Mouse (Mus musculus) leukemia stem cell, adult 10-12 weeks (primary cell): ENCODE results near the gene Eps8l2. TPM values are rescaled to one million over a fixed set of nuclear protein-coding genes. Genes with fewer than 3 reads are reported as not detected.

ENCODE experiments used
- polyA plus RNA-seq: library from polyadenylated mRNA; stranded (reverse); fragments of >175 nt; gene quantifications from 2 replicates; pipeline ENCODE4 v1.2.3, GENCODE M21; 2012; ENCODE audit warnings: low replicate concordance

Eps8l2 gene
- 0.36 TPM in 1 of 2 replicates, not detected in the other for polyA plus RNA-seq

DNA sequence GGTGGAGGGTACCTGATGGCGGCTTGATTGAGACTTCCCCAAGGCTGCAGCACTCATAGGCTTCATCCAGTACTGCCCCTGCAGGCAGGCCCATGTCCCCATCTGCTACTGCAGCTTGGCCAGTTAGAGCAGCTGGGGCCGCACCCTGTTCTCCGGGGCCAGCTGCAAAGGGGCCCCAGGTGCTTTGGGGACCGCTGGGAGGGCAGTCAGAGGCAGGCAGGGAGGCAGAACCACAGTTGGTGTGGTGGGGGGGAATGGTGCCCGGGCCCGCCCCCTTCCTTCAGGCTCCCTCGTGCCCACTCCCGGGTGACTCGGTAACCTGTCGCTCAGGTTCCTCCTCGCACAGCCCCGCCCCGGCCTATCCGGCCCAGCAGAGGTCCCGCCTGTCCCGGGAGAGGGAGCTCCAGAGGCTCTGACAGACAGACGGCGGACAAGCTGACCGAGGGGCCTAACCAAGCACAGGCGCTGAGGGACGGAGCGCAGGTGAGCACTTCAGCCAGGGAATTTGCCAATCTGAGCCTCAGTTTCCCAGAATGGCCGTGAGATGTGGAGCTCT, at the start of gene Eps8l2:
Gene Eps8l2 (plus strand): TSS at position 305 of the 556 bp plus-strand sequence.

DNA sequence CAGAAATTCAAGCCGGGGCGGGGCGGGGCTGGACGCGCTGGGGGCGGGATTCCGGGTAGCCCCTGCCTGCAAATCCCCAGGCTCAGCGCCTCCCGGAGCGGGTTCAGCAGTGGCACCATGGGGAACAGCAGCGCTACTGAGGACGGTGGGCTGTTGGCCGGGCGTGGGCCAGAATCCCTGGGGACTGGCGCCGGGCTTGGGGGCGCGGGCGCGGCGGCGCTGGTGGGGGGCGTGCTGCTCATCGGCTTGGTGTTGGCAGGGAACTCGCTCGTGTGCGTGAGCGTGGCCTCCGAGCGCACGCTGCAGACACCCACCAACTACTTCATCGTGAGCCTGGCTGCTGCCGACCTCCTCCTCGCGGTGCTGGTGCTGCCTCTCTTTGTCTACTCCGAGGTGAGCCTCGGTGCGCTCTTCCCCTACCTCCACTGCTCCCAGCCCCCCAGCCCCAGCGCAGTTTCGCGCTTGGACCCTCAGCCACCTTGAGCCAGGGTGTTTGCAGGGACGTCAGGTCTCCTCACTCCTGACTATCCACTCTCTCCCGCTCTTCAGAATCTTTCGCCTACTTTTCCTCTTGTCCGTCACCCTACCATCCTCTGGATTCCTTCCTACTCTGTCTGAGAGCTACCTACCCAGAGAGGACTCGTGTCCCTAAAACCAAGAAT, 46.6 kb upstream of the Eps8l2 start, which contains the start of gene Drd4:
Gene Drd4 (plus strand): TSS at position 86 of the 662 bp plus-strand sequence.

DNA sequence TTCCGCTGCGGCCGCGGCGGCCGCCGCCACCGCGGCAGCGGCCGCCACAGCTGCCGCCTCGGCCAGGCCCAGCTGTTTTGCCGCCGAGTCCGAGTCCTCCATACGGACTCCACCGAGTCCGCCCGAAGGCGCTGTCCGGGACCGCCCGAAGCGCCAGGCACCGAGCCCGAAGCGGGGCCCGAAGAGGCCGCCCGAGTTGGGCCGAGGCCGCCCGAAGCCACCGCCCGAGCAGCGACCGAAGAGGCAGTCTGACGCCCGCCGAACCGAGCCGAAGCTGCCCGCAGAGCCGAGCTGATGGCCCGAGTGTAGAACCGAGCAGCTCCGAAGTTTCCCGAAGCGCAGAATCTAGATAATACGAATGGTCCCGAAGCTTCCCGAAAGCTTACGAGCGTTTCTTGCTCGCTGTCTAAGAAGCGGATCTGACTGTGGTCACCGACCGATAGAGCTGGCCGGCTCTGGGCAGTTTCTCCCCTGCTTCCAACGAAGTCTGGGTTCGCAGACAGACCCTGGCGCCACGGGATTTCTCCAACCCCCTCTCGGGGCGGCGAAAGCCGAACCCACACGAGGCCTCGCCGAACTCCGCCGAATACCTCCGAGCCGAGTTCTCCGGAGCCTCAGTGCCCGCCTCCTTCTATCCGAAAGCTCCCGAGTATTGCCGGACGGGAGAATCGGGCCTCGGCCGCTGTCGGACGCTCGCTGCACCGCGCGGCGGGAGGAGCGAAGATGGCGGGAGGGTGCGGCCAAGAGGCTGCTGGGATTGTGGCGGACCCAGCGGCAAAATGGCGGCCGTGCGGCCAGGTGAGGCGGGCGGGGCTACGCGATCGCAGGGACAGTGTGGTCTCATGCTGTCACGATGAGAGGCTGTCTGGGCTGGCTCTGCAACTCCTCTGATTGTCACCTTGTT, 11.0 kb upstream of the Eps8l2 start, which contains the start of the genes Deaf1 and Tmem80:
Gene Deaf1 (minus strand): TSS at position 222 of the 904 bp plus-strand sequence.
Gene Tmem80 (plus strand): TSS at position 271 of the 904 bp plus-strand sequence.

DNA sequence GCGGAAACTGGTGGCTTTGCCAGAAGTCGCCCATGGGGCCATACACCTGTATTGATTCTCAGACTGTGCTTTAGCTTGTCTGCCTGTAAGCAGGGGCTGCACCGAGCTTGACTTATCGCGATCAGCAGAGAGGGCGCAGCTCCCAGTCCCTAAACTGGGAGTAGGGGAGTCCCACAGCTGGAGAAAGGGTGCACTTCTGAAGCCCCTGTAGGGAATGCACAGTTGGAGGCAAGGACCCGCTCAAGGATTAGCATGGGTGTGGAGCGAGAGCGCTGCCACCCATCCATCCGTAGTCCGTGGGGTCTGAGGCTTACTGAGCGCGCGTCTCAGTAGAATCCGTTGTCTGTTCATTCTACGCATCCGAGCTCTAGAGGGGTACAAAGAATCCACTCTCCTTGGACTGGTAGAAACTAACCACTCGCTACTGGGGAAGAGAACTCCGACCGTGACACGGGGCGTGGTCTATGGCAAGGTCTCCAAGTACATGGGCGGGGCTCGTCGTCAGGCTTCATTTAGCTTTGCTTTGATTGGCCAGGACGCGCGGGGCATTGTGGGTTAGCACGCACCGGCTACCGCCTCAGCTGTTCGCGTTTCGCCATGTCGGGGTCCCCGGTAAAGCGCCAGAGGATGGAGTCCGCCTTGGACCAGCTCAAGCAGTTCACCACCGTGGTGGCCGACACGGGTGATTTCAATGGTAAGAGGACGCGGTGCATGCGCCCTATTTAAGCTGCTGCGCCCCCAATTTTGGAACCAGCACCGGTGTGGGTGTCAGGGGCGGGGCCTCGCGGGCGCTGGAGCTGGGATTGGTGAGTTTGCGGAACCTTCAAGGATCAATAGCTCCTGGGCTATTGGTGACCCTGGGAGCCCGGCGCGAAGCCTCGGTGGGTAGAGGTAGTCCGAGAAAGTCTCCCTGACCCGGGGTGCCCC, 53.2 kb downstream of the Eps8l2 start, which contains the start of gene Taldo1:
Gene Taldo1 (plus strand): TSS at position 575 of the 927 bp plus-strand sequence.

Other genes starting within 250 kb of the Eps8l2 start
- gene Sigirr, start 238.3 kb upstream of the Eps8l2 start, polyA plus RNA-seq: 10.6 and 20.3 TPM in 2 replicates
- gene Ano9, start 221.1 kb upstream of the Eps8l2 start, polyA plus RNA-seq: 0.30 TPM in 1 of 2 replicates, not detected in the other
- 172 and 234 TPM in 2 replicates for gene Ptdss2, start 216.5 kb upstream of the Eps8l2 start, polyA plus RNA-seq
- gene Rnh1, start 166.0 kb upstream of the Eps8l2 start, polyA plus RNA-seq: 4.4 and 23.6 TPM in 2 replicates
- gene Hras, start 144.9 kb upstream of the Eps8l2 start, polyA plus RNA-seq: 58.5 and 63.6 TPM in 2 replicates
- 9.6 and 9.7 TPM in 2 replicates for gene Lrrc56, start 144.7 kb upstream of the Eps8l2 start, polyA plus RNA-seq
- gene Lmntd2, start 124.8 kb upstream of the Eps8l2 start, polyA plus RNA-seq: 0.97 and 1.5 TPM in 2 replicates
- gene Rassf7, start 123.0 kb upstream of the Eps8l2 start, polyA plus RNA-seq: 8.4 and 16.5 TPM in 2 replicates
- gene Phrf1, start 110.1 kb upstream of the Eps8l2 start, polyA plus RNA-seq: 105 and 162 TPM in 2 replicates
- gene Irf7, start 72.4 kb upstream of the Eps8l2 start, polyA plus RNA-seq: 194 and 421 TPM in 2 replicates
- 0.24 TPM in 1 of 2 replicates, not detected in the other for gene Cdhr5, start 62.1 kb upstream of the Eps8l2 start, polyA plus RNA-seq
- gene Sct, start 59.7 kb upstream of the Eps8l2 start, polyA plus RNA-seq: not detected in 2 replicates
- gene Drd4, start 46.9 kb upstream of the Eps8l2 start, polyA plus RNA-seq: 0.06 TPM in 1 of 2 replicates, not detected in the other
- gene Deaf1, start 11.2 kb upstream of the Eps8l2 start, polyA plus RNA-seq: 29.1 and 106 TPM in 2 replicates
- 17.9 and 21.6 TPM in 2 replicates for gene Tmem80, start 11.1 kb upstream of the Eps8l2 start, polyA plus RNA-seq
- gene Taldo1, start 53.3 kb downstream of the Eps8l2 start, polyA plus RNA-seq: 29.0 and 438 TPM in 2 replicates
- 2.8 and 7.8 TPM in 2 replicates for gene Gatd1, start 75.3 kb downstream of the Eps8l2 start, polyA plus RNA-seq
- not detected in 2 replicates for gene Cend1, start 90.6 kb downstream of the Eps8l2 start, polyA plus RNA-seq
- gene Slc25a22, start 99.0 kb downstream of the Eps8l2 start, polyA plus RNA-seq: 134 and 136 TPM in 2 replicates
- 42.8 and 151 TPM in 2 replicates for gene Pidd1, start 105.1 kb downstream of the Eps8l2 start, polyA plus RNA-seq
- gene Rplp2, start 108.5 kb downstream of the Eps8l2 start, polyA plus RNA-seq: 3,626 and 4,022 TPM in 2 replicates
- 71.6 and 106 TPM in 2 replicates for gene Pnpla2, start 116.3 kb downstream of the Eps8l2 start, polyA plus RNA-seq
- gene Cracr2b, start 122.2 kb downstream of the Eps8l2 start, polyA plus RNA-seq: 3.5 and 4.4 TPM in 2 replicates
- gene Cd151, start 128.5 kb downstream of the Eps8l2 start, polyA plus RNA-seq: 5.2 and 25.9 TPM in 2 replicates
- 27.0 and 49.9 TPM in 2 replicates for gene Polr2l, start 136.3 kb downstream of the Eps8l2 start, polyA plus RNA-seq
- gene Tspan4, start 136.4 kb downstream of the Eps8l2 start, polyA plus RNA-seq: 12.0 and 26.3 TPM in 2 replicates
- gene Chid1, start 201.0 kb downstream of the Eps8l2 start, polyA plus RNA-seq: 27.1 and 31.5 TPM in 2 replicates
- 36.3 and 76.7 TPM in 2 replicates for gene Ap2a2, start 223.3 kb downstream of the Eps8l2 start, polyA plus RNA-seq